Mouse (Mus musculus): ENCODE results near the gene Samd14. TPM values are rescaled to one million over a fixed set of nuclear protein-coding genes. Genes with fewer than 3 reads are reported as not detected.

Samd14 gene
- polyA plus RNA-seq, 1 experiment: 0.75 TPM

DNA sequence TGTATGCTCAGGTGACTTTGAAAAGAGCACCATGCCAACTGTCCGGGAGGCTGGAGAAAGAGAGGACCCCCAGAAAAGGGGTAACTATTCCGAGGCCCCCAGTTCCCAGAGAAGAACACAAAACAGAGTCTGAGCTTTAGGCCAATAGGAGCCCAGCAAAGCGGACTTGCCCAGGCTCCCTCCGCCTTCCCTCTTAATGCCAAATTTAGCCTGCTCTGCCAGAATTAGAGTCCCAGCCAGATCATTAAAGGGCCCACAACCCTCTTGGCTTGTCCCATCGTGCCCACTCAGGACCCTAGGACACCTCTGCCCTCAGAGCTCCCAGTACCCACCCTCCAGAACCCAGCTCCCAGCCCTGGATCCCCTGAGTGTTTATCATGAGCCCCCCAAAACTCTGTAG, 36.8 kb upstream of the Samd14 start:
- TF ChIP-seq CTCF (IDR thresholded peaks at IDR 0.05; ENCODE audit: control insufficient read depth, insufficient read depth, insufficient replicate concordance, low read depth, low read length) (no peak), POLR2A (IDR thresholded peaks at IDR 0.05; ENCODE audit: control insufficient read depth, low read depth, low read length) (no peak)
- no peaks in the 10 kb centered on the region for H3K27me3 ChIP-seq (ENCODE audit: control insufficient read depth, insufficient read depth, low read length)
- H3K4me1 ChIP-seq (ENCODE audit: control insufficient read depth, insufficient read depth, low read length): peaks cover 7% of the 10 kb centered on the region
- H3K36me3 ChIP-seq (ENCODE audit: control insufficient read depth, insufficient read depth, low read length): peaks cover under 1% of the 10 kb centered on the region; the same call in 1 of the 2 replicates
- no peak overlapping the region; the same call in 1 of the 2 replicates for H3K27ac ChIP-seq (ENCODE audit: control insufficient read depth, insufficient read depth, low read depth, low read length)
- H3K4me3 ChIP-seq (ENCODE audit: control insufficient read depth, low read depth, low read length): no peak overlapping the region

DNA sequence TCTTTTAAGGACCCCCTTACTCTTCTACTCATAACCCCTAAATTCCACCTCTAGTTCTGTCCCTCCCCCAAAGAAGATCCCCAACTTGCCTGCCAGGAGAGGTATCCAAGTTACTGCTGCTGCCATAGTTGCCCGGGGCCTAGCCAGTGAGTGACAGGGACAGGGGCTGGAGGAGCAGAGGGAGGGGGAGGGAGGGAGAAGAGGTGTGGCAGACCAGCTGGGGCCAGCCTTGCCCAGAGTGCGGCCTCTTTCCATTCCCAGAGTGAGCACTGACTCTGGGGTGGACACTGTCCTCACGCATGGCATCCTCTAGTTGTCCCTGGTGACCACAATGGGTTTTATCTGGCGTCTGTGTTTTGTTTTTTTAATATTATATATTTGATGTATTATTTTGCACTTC, 36.4 kb upstream of the Samd14 start:
- TF ChIP-seq CTCF (IDR thresholded peaks at IDR 0.05; ENCODE audit: control insufficient read depth, insufficient read depth, insufficient replicate concordance, low read depth, low read length) (no peak), POLR2A (IDR thresholded peaks at IDR 0.05; ENCODE audit: control insufficient read depth, low read depth, low read length) (no peak)
- H3K27me3 ChIP-seq (ENCODE audit: control insufficient read depth, insufficient read depth, low read length): no peaks in the 10 kb centered on the region
- no peaks in the 10 kb centered on the region for H3K36me3 ChIP-seq (ENCODE audit: control insufficient read depth, insufficient read depth, low read length)
- H3K4me3 ChIP-seq (ENCODE audit: control insufficient read depth, low read depth, low read length): no peak overlapping the region
- H3K4me1 ChIP-seq (ENCODE audit: control insufficient read depth, insufficient read depth, low read length): peaks cover 7% of the 10 kb centered on the region
- no peak overlapping the region for H3K27ac ChIP-seq (ENCODE audit: control insufficient read depth, insufficient read depth, low read depth, low read length)

DNA sequence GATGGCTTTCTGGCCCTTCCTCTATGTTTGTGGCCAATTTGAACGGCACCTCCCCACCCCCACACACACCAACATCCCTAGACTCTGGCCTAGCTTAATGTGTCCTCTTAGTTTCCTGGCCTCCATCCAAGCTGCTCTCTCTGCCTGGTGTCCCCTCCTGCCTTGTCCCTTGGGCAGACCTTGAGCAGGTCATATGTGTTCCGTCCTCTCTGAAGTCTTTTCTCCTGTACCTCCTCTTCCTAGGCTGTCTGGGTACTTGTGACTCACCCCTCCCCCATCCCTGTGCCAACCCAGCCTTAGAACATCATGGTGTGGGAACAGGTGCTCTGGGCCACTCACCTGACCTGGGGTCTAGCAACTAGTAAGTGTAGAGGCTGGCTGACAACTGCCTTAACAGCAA, 34.7 kb upstream of the Samd14 start:
- Histone ChIP-seq H3K4me1 (ENCODE audit: control insufficient read depth, insufficient read depth, low read length) (peaks cover 13% of the 10 kb centered on the region), H3K27ac (ENCODE audit: control insufficient read depth, insufficient read depth, low read depth, low read length) (no peak overlapping the region), H3K27me3 (ENCODE audit: control insufficient read depth, insufficient read depth, low read length) (no peaks in the 10 kb centered on the region), H3K36me3 (ENCODE audit: control insufficient read depth, insufficient read depth, low read length) (no peaks in the 10 kb centered on the region), H3K4me3 (ENCODE audit: control insufficient read depth, low read depth, low read length) (no peak overlapping the region)
- TF ChIP-seq POLR2A (IDR thresholded peaks at IDR 0.05; ENCODE audit: control insufficient read depth, low read depth, low read length): no peak
- no peak for TF ChIP-seq CTCF (IDR thresholded peaks at IDR 0.05; ENCODE audit: control insufficient read depth, insufficient read depth, insufficient replicate concordance, low read depth, low read length)

DNA sequence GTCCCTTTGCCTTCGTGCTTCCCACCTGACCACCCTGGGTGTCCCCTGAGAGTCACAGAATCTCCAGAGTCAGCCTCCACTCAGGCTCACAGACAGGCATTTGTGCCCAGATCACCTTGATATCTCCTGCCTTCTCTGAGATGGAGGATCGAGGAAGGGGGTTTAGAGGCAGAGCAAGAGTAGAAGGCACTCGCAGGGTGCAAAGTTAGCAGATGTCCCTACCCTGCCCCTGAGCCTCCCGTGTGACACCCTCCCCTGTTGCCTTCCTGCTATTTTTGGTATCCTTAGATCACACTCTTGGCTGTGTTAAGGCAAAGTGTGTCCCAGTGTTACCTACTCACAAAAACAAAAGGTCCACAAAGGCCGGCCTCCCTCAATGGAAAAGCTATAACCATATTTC, 33.5 kb upstream of the Samd14 start, which contains the start of gene Sgca:
Gene Sgca (minus strand): TSS at position 129 of the 400 bp plus-strand sequence.
- no peaks in the 10 kb centered on the region for H3K36me3 ChIP-seq (ENCODE audit: control insufficient read depth, insufficient read depth, low read length)
- H3K27ac ChIP-seq (ENCODE audit: control insufficient read depth, insufficient read depth, low read depth, low read length): no peak within 1 kb of the TSS
- H3K27me3 ChIP-seq (ENCODE audit: control insufficient read depth, insufficient read depth, low read length): no peaks in the 10 kb centered on the region
- no peak within 1 kb of the TSS for H3K4me3 ChIP-seq (ENCODE audit: control insufficient read depth, low read depth, low read length)
- no peak for TF ChIP-seq POLR2A (IDR thresholded peaks at IDR 0.05; ENCODE audit: control insufficient read depth, low read depth, low read length)
- TF ChIP-seq CTCF (IDR thresholded peaks at IDR 0.05; ENCODE audit: control insufficient read depth, insufficient read depth, insufficient replicate concordance, low read depth, low read length): no peak
- peaks cover 10% of the 10 kb centered on the region for H3K4me1 ChIP-seq (ENCODE audit: control insufficient read depth, insufficient read depth, low read length)

DNA sequence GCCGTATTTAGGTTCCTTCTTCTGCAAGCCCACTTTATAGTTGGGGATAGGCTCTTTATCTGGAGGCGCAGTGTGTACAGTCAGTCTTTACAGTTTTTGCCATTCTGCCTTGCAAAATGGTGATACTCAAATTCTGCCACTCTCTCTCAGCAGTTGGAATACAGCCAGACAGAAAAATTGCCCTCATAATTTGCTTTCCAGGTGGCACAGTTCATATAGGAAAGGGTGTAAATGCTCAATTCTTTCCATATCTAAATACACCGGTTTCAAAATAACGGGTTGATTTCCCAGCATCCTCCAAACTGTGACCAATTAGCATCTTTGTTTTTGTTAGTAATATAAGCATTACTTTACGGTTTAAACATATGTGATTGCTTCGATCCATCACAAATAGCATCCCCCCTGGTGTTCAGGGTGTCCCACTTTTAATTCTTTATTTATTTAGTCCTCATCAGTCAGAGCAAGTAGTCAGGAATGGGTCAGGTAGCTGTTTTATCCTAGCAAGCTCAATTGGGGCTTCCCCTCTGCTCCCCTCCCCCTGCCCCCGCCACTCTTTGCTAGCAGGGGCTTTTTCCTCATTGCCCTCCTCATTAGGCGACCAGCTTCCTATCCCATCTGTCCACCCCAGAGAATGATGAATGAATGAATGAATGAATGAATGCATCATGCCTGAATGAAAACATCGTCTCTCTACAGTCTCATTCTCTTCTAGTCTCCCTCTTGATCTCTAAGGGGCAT, 31.3 kb upstream of the Samd14 start:
- Histone ChIP-seq H3K4me1 (ENCODE audit: control insufficient read depth, insufficient read depth, low read length) (peaks cover 6% of the 10 kb centered on the region), H3K27ac (ENCODE audit: control insufficient read depth, insufficient read depth, low read depth, low read length) (no peak overlapping the region), H3K36me3 (ENCODE audit: control insufficient read depth, insufficient read depth, low read length) (no peaks in the 10 kb centered on the region), H3K27me3 (ENCODE audit: control insufficient read depth, insufficient read depth, low read length) (no peaks in the 10 kb centered on the region), H3K4me3 (ENCODE audit: control insufficient read depth, low read depth, low read length) (no peak overlapping the region)
- TF ChIP-seq CTCF (IDR thresholded peaks at IDR 0.05; ENCODE audit: control insufficient read depth, insufficient read depth, insufficient replicate concordance, low read depth, low read length) (no peak), POLR2A (IDR thresholded peaks at IDR 0.05; ENCODE audit: control insufficient read depth, low read depth, low read length) (no peak)

DNA sequence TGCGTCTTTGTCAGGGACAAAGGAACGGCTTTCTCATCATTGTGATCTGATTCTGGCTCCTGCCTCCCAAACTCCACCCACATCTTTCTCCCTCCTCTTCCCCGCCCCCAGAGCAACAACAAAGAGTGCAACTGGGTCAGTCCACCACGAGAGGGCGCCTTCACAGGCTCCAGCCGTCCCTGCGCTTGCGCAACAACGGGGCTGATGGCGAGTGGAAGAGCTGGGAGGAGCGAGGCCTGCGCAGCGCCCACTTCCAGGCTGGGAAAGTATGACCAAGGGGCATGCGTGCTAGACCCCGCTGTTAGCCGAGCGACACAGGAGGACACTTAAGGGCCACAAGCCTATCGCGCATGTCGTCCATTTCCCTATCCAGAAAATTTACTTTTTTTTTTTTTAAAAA, 30.7 kb upstream of the Samd14 start:
- Histone ChIP-seq H3K4me1 (ENCODE audit: control insufficient read depth, insufficient read depth, low read length) (peaks cover 6% of the 10 kb centered on the region), H3K27ac (ENCODE audit: control insufficient read depth, insufficient read depth, low read depth, low read length) (no peak overlapping the region), H3K36me3 (ENCODE audit: control insufficient read depth, insufficient read depth, low read length) (no peaks in the 10 kb centered on the region), H3K4me3 (ENCODE audit: control insufficient read depth, low read depth, low read length) (peak overlapping the region; percentile 44; the same call in 1 of the 2 replicates), H3K27me3 (ENCODE audit: control insufficient read depth, insufficient read depth, low read length) (no peaks in the 10 kb centered on the region)
- peak; percentile 98 for TF ChIP-seq CTCF (IDR thresholded peaks at IDR 0.05; ENCODE audit: control insufficient read depth, insufficient read depth, insufficient replicate concordance, low read depth, low read length)
- peak; percentile 58; the same call in 1 of the 2 replicates for TF ChIP-seq POLR2A (IDR thresholded peaks at IDR 0.05; ENCODE audit: control insufficient read depth, low read depth, low read length)

DNA sequence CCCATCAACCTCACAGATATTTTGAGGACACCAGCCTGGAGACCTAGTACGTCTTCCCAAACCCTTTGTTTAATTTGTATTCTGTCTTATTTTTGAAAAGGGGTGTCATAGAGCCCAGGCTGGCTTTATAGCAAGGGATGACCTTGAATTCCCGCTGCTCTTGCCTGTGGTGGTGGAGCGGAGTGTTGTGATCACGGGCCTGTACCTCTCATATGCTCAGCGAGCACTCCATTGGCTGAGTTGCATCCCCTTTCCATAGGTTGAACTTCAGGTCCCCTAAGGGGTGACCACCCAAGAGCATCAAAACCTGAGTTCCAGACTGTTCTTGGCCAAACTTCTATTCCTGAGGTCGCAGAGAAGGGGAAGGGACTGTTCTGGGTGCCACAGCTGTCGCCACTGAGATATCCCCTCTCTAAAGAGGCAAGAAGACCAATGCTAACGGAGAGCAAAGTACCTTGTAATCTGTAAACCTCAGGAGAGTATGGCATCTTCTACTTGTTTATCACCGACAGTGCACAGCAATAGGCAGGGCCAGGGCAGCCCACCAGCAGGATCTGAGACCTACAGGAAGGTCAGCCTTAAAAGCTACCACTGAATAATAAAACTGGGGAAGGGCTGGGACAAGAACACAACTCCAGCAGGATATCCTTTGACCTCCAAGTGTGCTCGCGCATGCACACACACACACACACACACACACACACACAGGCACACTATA, 30.1 kb upstream of the Samd14 start:
- H3K36me3 ChIP-seq (ENCODE audit: control insufficient read depth, insufficient read depth, low read length): no peaks in the 10 kb centered on the region
- peaks cover 6% of the 10 kb centered on the region for H3K4me1 ChIP-seq (ENCODE audit: control insufficient read depth, insufficient read depth, low read length)
- no peak overlapping the region for H3K27ac ChIP-seq (ENCODE audit: control insufficient read depth, insufficient read depth, low read depth, low read length)
- no peak overlapping the region for H3K4me3 ChIP-seq (ENCODE audit: control insufficient read depth, low read depth, low read length)
- no peaks in the 10 kb centered on the region for H3K27me3 ChIP-seq (ENCODE audit: control insufficient read depth, insufficient read depth, low read length)
- TF ChIP-seq POLR2A (IDR thresholded peaks at IDR 0.05; ENCODE audit: control insufficient read depth, low read depth, low read length) (no peak), CTCF (IDR thresholded peaks at IDR 0.05; ENCODE audit: control insufficient read depth, insufficient read depth, insufficient replicate concordance, low read depth, low read length) (no peak)
